Mouse (Mus musculus) forebrain, embryonic 13.5 days (tissue): ENCODE measurements around the gene Pde8b. TPM values are rescaled to one million over a fixed set of nuclear protein-coding genes. Genes with fewer than 3 reads are reported as not detected.

Experiments used
- ATAC-seq: fragments of 200-750 bp; cut with Nextera tagmentation; 2 replicates; pipeline ENCODE4 v1.8.0; 2017
- H3K27ac ChIP-seq: fragments of 300-500 bp; sonication (generic); 2 replicates; pipeline ENCODE4 v1.5.1; 2015; ENCODE audit warnings: inconsistent platforms, mild to moderate bottlenecking, moderate library complexity
- H3K27me3 ChIP-seq: fragments of 300-500 bp; sonication (generic); 2 replicates; pipeline ENCODE4 v1.6.1; 2015; ENCODE audit warnings: mild to moderate bottlenecking, inconsistent platforms
- H3K36me3 ChIP-seq: fragments of 300-500 bp; sonication (generic); 2 replicates; pipeline ENCODE4 v1.6.1; 2015; ENCODE audit warnings: mild to moderate bottlenecking, inconsistent platforms; ENCODE audit not compliant: poor library complexity, severe bottlenecking
- H3K4me1 ChIP-seq: fragments of 300-500 bp; sonication (generic); 2 replicates; pipeline ENCODE4 v1.6.1; 2015; ENCODE audit warnings: inconsistent platforms
- H3K4me2 ChIP-seq: fragments of 300-500 bp; sonication (generic); 2 replicates; pipeline ENCODE4 v1.6.1; 2015; ENCODE audit warnings: inconsistent platforms, mild to moderate bottlenecking, moderate library complexity
- H3K4me3 ChIP-seq: fragments of 300-500 bp; sonication (generic); 2 replicates; pipeline ENCODE4 v1.5.1; 2015; ENCODE audit warnings: mild to moderate bottlenecking, inconsistent platforms
- H3K9ac ChIP-seq: fragments of 300-500 bp; sonication (generic); 2 replicates; pipeline ENCODE4 v1.6.1; 2015; ENCODE audit warnings: mild to moderate bottlenecking, inconsistent platforms
- H3K9me3 ChIP-seq: fragments of 300-500 bp; sonication (generic); replicated peaks from 2 replicates; pipeline ENCODE4 v1.6.1; 2016; ENCODE audit warnings: inconsistent platforms
- WGBS: fragments of 180-500 bp; shearing (Covaris S2); methylation state at CpG from one replicate; pipeline ENCODE4 v1.1.7; 2015; 5-methylcytosine and 5-hydroxymethylcytosine counted together
- polyA plus RNA-seq: library from polyadenylated mRNA; unstranded; fragments of >200 nt; fragmentation: Nextera tagmentation; extraction: Ambion mirVana; gene quantifications from 2 replicates; pipeline ENCODE4 v1.2.1, GENCODE M21; 2015

The Pde8b gene
- polyA plus RNA-seq, 1 experiment from 2014 or later = 3.8 TPM

- H3K4me3 ChIP-seq = no peak overlapping the region
- no peak for ATAC-seq
- no peaks in the 10 kb centered on the region for H3K36me3 ChIP-seq
- H3K4me2 ChIP-seq = no peak overlapping the region
- no peaks in the 10 kb centered on the region for H3K4me1 ChIP-seq
- H3K9ac ChIP-seq = no peak overlapping the region
- no peaks in the 10 kb centered on the region for H3K9me3 ChIP-seq
- WGBS = 70% methylated on average over 5 of the region's 5 CpGs
- no peak overlapping the region for H3K27ac ChIP-seq
- no peaks in the 10 kb centered on the region for H3K27me3 ChIP-seq
These were observed 73.7 kb downstream of the Pde8b start for GRCm38 (mm10) chr13:95176399-95176798.

GRCm38 (mm10) chr13:95174253-95174652 lies 75.9 kb downstream of the Pde8b start:
- Histone ChIP-seq H3K4me2 (no peak overlapping the region), H3K4me3 (no peak overlapping the region), H3K9me3 (no peaks in the 10 kb centered on the region), H3K36me3 (no peaks in the 10 kb centered on the region), H3K4me1 (no peaks in the 10 kb centered on the region), H3K27ac (no peak overlapping the region), H3K27me3 (no peaks in the 10 kb centered on the region), H3K9ac (no peak overlapping the region)
- WGBS = 80% methylated on average over 6 of the region's 6 CpGs
- ATAC-seq = no peak

- H3K27me3 ChIP-seq = no peaks in the 10 kb centered on the region
- no peak overlapping the region for H3K4me3 ChIP-seq
- H3K4me2 ChIP-seq = no peak overlapping the region
- H3K4me1 ChIP-seq = no peaks in the 10 kb centered on the region
- 95% methylated on average over 4 of the region's 4 CpGs for WGBS
- no peaks in the 10 kb centered on the region for H3K36me3 ChIP-seq
- H3K9ac ChIP-seq = no peak overlapping the region
- no peak overlapping the region for H3K27ac ChIP-seq
- no peaks in the 10 kb centered on the region for H3K9me3 ChIP-seq
- ATAC-seq = no peak
These were observed 77.8 kb downstream of the Pde8b start for GRCm38 (mm10) chr13:95172346-95172745.

- WGBS = 85% methylated on average over 3 of the region's 3 CpGs
These were observed 89.9 kb downstream of the Pde8b start for GRCm38 (mm10) chr13:95160211-95160610.

GRCm38 (mm10) chr13:95158986-95159385 lies 91.2 kb downstream of the Pde8b start:
- WGBS = 86% methylated on average over 7 of the region's 7 CpGs
- ATAC-seq = no peak
- H3K27me3 ChIP-seq = no peaks in the 10 kb centered on the region

More at GRCm38 (mm10) chr13:95160211-95160610, 89.9 kb downstream of the Pde8b start:
- H3K27ac ChIP-seq = no peak overlapping the region
- no peaks in the 10 kb centered on the region for H3K36me3 ChIP-seq
- H3K9ac ChIP-seq = no peak overlapping the region
- H3K4me2 ChIP-seq = no peak overlapping the region
- H3K27me3 ChIP-seq = no peaks in the 10 kb centered on the region
- no peaks in the 10 kb centered on the region for H3K4me1 ChIP-seq
- no peak for ATAC-seq
- H3K4me3 ChIP-seq = no peak overlapping the region
- H3K9me3 ChIP-seq = no peaks in the 10 kb centered on the region

GRCm38 (mm10) chr13:95144746-95145145 lies 105.4 kb downstream of the Pde8b start:
- no peaks in the 10 kb centered on the region for H3K36me3 ChIP-seq
- H3K27ac ChIP-seq = no peak overlapping the region
- no peak for ATAC-seq
- H3K4me2 ChIP-seq = no peak overlapping the region
- no peak overlapping the region for H3K4me3 ChIP-seq
- H3K9ac ChIP-seq = no peak overlapping the region
- H3K4me1 ChIP-seq = no peaks in the 10 kb centered on the region
- H3K9me3 ChIP-seq = peaks cover 14% of the 10 kb centered on the region
- H3K27me3 ChIP-seq = no peaks in the 10 kb centered on the region

More at GRCm38 (mm10) chr13:95158986-95159385, 91.2 kb downstream of the Pde8b start:
- Histone ChIP-seq H3K4me3 (no peak overlapping the region), H3K36me3 (no peaks in the 10 kb centered on the region), H3K4me1 (no peaks in the 10 kb centered on the region), H3K9ac (no peak overlapping the region), H3K4me2 (no peak overlapping the region), H3K27ac (no peak overlapping the region), H3K9me3 (no peaks in the 10 kb centered on the region)

GRCm38 (mm10) chr13:95140460-95141079 lies 109.6 kb downstream of the Pde8b start:
- 81% methylated on average over 4 of the region's 4 CpGs for WGBS
- Histone ChIP-seq H3K9me3 (peaks cover 14% of the 10 kb centered on the region), H3K4me2 (no peak overlapping the region), H3K36me3 (no peaks in the 10 kb centered on the region), H3K27ac (no peak overlapping the region), H3K27me3 (no peaks in the 10 kb centered on the region), H3K9ac (no peak overlapping the region), H3K4me1 (no peaks in the 10 kb centered on the region), H3K4me3 (no peak overlapping the region)
- no peak for ATAC-seq

- no peak overlapping the region for H3K4me2 ChIP-seq
- H3K4me3 ChIP-seq = no peak overlapping the region
- no peaks in the 10 kb centered on the region for H3K27me3 ChIP-seq
- H3K36me3 ChIP-seq = no peaks in the 10 kb centered on the region
- ATAC-seq = no peak
- WGBS = 82% methylated on average over 7 of the region's 7 CpGs
- H3K4me1 ChIP-seq = no peaks in the 10 kb centered on the region
- no peak overlapping the region for H3K9ac ChIP-seq
- H3K9me3 ChIP-seq = no peaks in the 10 kb centered on the region
- no peak overlapping the region for H3K27ac ChIP-seq
These were observed 114.6 kb downstream of the Pde8b start for GRCm38 (mm10) chr13:95135326-95136150.

- no peak overlapping the region for H3K4me2 ChIP-seq
- H3K9ac ChIP-seq = no peak overlapping the region
- no peak overlapping the region for H3K4me3 ChIP-seq
- WGBS = 28% methylated on average over 4 of the region's 4 CpGs
- no peaks in the 10 kb centered on the region for H3K9me3 ChIP-seq
- no peak for ATAC-seq
- no peak overlapping the region for H3K27ac ChIP-seq
- H3K27me3 ChIP-seq = no peaks in the 10 kb centered on the region
- H3K36me3 ChIP-seq = no peaks in the 10 kb centered on the region
- no peaks in the 10 kb centered on the region for H3K4me1 ChIP-seq
These were observed 118.3 kb downstream of the Pde8b start for GRCm38 (mm10) chr13:95131848-95132247.

GRCm38 (mm10) chr13:95131041-95131440 lies 119.1 kb downstream of the Pde8b start:
- Histone ChIP-seq H3K9me3 (no peaks in the 10 kb centered on the region), H3K27ac (no peak overlapping the region), H3K9ac (no peak overlapping the region), H3K4me3 (no peak overlapping the region), H3K4me1 (no peaks in the 10 kb centered on the region), H3K4me2 (no peak overlapping the region), H3K36me3 (no peaks in the 10 kb centered on the region), H3K27me3 (no peaks in the 10 kb centered on the region)
- no peak for ATAC-seq
- 70% methylated on average over 1 of the region's 1 CpGs for WGBS

- no peak for ATAC-seq
These were observed 122.8 kb downstream of the Pde8b start for GRCm38 (mm10) chr13:95127288-95127687.

GRCm38 (mm10) chr13:95126801-95127200 lies 123.3 kb downstream of the Pde8b start:
- Histone ChIP-seq H3K4me1 (no peaks in the 10 kb centered on the region), H3K27ac (no peak overlapping the region), H3K36me3 (no peaks in the 10 kb centered on the region), H3K9me3 (no peaks in the 10 kb centered on the region), H3K4me3 (no peak overlapping the region), H3K4me2 (no peak overlapping the region), H3K9ac (no peak overlapping the region), H3K27me3 (no peaks in the 10 kb centered on the region)
- WGBS = 94% methylated on average over 10 of the region's 10 CpGs
- no peak for ATAC-seq

More at GRCm38 (mm10) chr13:95127288-95127687, 122.8 kb downstream of the Pde8b start:
- Histone ChIP-seq H3K9ac (no peak overlapping the region), H3K4me3 (no peak overlapping the region), H3K27me3 (no peaks in the 10 kb centered on the region), H3K9me3 (no peaks in the 10 kb centered on the region), H3K36me3 (no peaks in the 10 kb centered on the region), H3K27ac (no peak overlapping the region), H3K4me2 (no peak overlapping the region), H3K4me1 (no peaks in the 10 kb centered on the region)
- 85% methylated on average over 10 of the region's 10 CpGs for WGBS
